Mouse (Mus musculus) left cerebral cortex, adult 8-10 months (tissue): ENCODE results near the gene Tnfrsf11a. TPM values are rescaled to one million over a fixed set of nuclear protein-coding genes. Genes with fewer than 3 reads are reported as not detected.
A peak's percentile ranks its signal among the peaks of the same experiment; 100 is the strongest.
"Not testable (repeated sequence)": the region's sequence is repeated elsewhere in the genome, so short reads cannot be mapped to it uniquely, and the experiment has no call there.

Experiments
- DNase-seq, 2 experiments: peaks; one replicate each; pipeline ENCODE4 v3.0.0; 2022; ENCODE audit warnings: low spot score in 2 of 2
- total RNA-seq, 4 experiments: library from RNA; stranded (reverse); gene quantifications; 2 replicates each; pipeline ENCODE4 v1.2.4; 2022

Gene Tnfrsf11a
- 1 to 10 TPM; 7.3 to 9.0 (median 8.6) TPM for total RNA-seq

GRCm38 (mm10) chr1:105780457-105781364, at the start of gene Tnfrsf11a:
TSS of gene Tnfrsf11a (plus strand) at chr1:105780718.
- DNase-seq = peak in 1 of 2 experiments; percentile 34

- no peak for DNase-seq
Observed at GRCm38 (mm10) chr1:105735318-105735717, 45.2 kb upstream of the Tnfrsf11a start.

- DNase-seq = no peak
Observed at GRCm38 (mm10) chr1:105738334-105738733, 42.2 kb upstream of the Tnfrsf11a start.

- no peak for DNase-seq
Observed at GRCm38 (mm10) chr1:105739493-105739892, 41.0 kb upstream of the Tnfrsf11a start.

- no peak for DNase-seq
Observed at GRCm38 (mm10) chr1:105742481-105742880, 38.0 kb upstream of the Tnfrsf11a start.

GRCm38 (mm10) chr1:105746444-105746843, 34.1 kb upstream of the Tnfrsf11a start:
- no peak for DNase-seq

GRCm38 (mm10) chr1:105746858-105747596, 33.5 kb upstream of the Tnfrsf11a start:
- DNase-seq = no peak

GRCm38 (mm10) chr1:105748091-105748799, 32.3 kb upstream of the Tnfrsf11a start:
- DNase-seq = no peak

GRCm38 (mm10) chr1:105752196-105752595, 28.3 kb upstream of the Tnfrsf11a start:
- DNase-seq = no peak

GRCm38 (mm10) chr1:105752944-105753343, 27.6 kb upstream of the Tnfrsf11a start:
- no peak for DNase-seq

GRCm38 (mm10) chr1:105758798-105759197, 21.7 kb upstream of the Tnfrsf11a start:
- no peak for DNase-seq

GRCm38 (mm10) chr1:105759422-105760165, 20.9 kb upstream of the Tnfrsf11a start:
- DNase-seq = no peak

GRCm38 (mm10) chr1:105765586-105765985, 14.9 kb upstream of the Tnfrsf11a start:
- DNase-seq = no peak

- DNase-seq = not testable (repeated sequence)
Observed at GRCm38 (mm10) chr1:105766099-105766498, 14.4 kb upstream of the Tnfrsf11a start.

- no peak for DNase-seq
Observed at GRCm38 (mm10) chr1:105768397-105768796, 12.1 kb upstream of the Tnfrsf11a start.

- no peak for DNase-seq
Observed at GRCm38 (mm10) chr1:105770685-105771084, 9.8 kb upstream of the Tnfrsf11a start.

GRCm38 (mm10) chr1:105776426-105776825, 4.1 kb upstream of the Tnfrsf11a start:
- DNase-seq = no peak

- DNase-seq = no peak
Observed at GRCm38 (mm10) chr1:105780079-105780456, 450 bp upstream of the Tnfrsf11a start.

GRCm38 (mm10) chr1:105781391-105782146, 1.1 kb downstream of the Tnfrsf11a start:
- peak in 1 of 2 experiments; percentile 18 for DNase-seq
